Mouse (Mus musculus) layer of hippocampus, adult 8-10 months (tissue): ENCODE measurements at regions not wholly inside any gene's neighbourhood (a gene's known extent, or its start where the extent isn't known, plus 50 kb on each side); places are given as distances from the start of the nearest gene placed in this dataset.

Experiments
- DNase-seq, 2 experiments: peaks; one replicate each; pipeline ENCODE4 v3.0.0; 2022; ENCODE audit warnings: low spot score in 2 of 2

- DNase-seq, result no peak
These were observed 108.3 kb upstream of the Isl1 start for GRCm38 (mm10) chr13:116417768-116418167.

- no peak for DNase-seq
These were observed 105.0 kb upstream of the Isl1 start for GRCm38 (mm10) chr13:116414473-116414872.

- no peak for DNase-seq
These were observed 101.2 kb upstream of the Isl1 start for GRCm38 (mm10) chr13:116410682-116411081.
